Mouse (Mus musculus) stomach, postnatal 0 days (tissue): ENCODE results near the gene Mkrn2.

Source experiments
- CTCF ChIP-seq: IDR thresholded peaks from 2 replicates; pipeline ENCODE4 v1.5.1; 2016; ENCODE audit warnings: antibody characterized with exemption, low read depth, mild to moderate bottlenecking, moderate library complexity
- EP300 ChIP-seq: optimal IDR thresholded peaks from 2 replicates; pipeline ENCODE3; 2016; ENCODE audit warnings: antibody characterized with exemption

DNA sequence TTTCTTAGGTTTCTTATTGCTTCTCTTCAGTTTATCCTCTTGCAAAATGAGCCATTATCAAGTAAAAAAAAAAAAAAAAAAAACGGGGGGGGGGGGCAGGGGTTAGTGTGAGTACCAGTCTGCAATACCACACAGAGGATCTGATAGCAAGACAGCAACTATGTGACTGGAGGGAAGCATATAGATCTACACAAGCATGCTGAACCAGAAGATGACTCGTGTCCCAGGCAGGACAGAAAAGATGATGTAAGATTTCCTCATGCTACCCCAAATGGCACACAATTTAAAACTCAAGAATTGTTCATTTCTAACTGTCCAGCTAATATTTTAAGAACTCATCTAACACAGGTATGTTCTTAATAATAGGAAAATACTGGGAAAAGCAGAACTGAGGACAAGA lies 52.2 kb downstream of the Mkrn2 start:
- no peak for TF ChIP-seq CTCF
- TF ChIP-seq EP300, result no peak
